Mouse (Mus musculus) embryonic facial prominence, embryonic 14.5 days (tissue): Measurements from ENCODE around the gene Mcm3. TPM values are rescaled to one million over a fixed set of nuclear protein-coding genes. Genes with fewer than 3 reads are reported as not detected.

Source experiments
- ATAC-seq: fragments of 200-750 bp; cut with Nextera tagmentation; 2 replicates; pipeline ENCODE4 v1.8.0; 2017; ENCODE audit warnings: low read depth, moderate number of reproducible peaks, moderate TSS enrichment
- DNase-seq: peaks from one replicate; pipeline ENCODE4 v3.0.0-alpha.2; 2015; ENCODE audit warnings: low spot score
- H3K27ac ChIP-seq: fragments of 300-500 bp; sonication (generic); replicated peaks from 2 replicates; pipeline ENCODE4 v1.5.1; 2014; ENCODE audit warnings: low read depth, mild to moderate bottlenecking, low read length, moderate library complexity
- H3K27me3 ChIP-seq: fragments of 300-500 bp; sonication (generic); replicated peaks from 2 replicates; pipeline ENCODE4 v1.6.1; 2014; ENCODE audit warnings: low read length; ENCODE audit not compliant: control insufficient read depth, insufficient read depth
- H3K36me3 ChIP-seq: fragments of 300-500 bp; sonication (generic); 2 replicates; pipeline ENCODE4 v1.6.1; 2014; ENCODE audit warnings: low read length, mixed read lengths; ENCODE audit not compliant: control insufficient read depth, insufficient read depth
- H3K4me1 ChIP-seq: fragments of 300-500 bp; sonication (generic); 2 replicates; pipeline ENCODE4 v1.6.1; 2014; ENCODE audit warnings: antibody characterized with exemption, low read length; ENCODE audit not compliant: control insufficient read depth, insufficient read depth
- H3K4me2 ChIP-seq: fragments of 300-500 bp; sonication (generic); 2 replicates; pipeline ENCODE4 v1.6.1; 2014; ENCODE audit warnings: low read depth, mild to moderate bottlenecking, low read length, moderate library complexity, mixed read lengths
- H3K4me3 ChIP-seq: fragments of 300-500 bp; sonication (generic); 2 replicates; pipeline ENCODE4 v1.5.1; 2014; ENCODE audit warnings: low read depth, mild to moderate bottlenecking, low read length
- H3K9ac ChIP-seq: fragments of 300-500 bp; sonication (generic); 2 replicates; pipeline ENCODE4 v1.6.1; 2014; ENCODE audit warnings: low read depth, mild to moderate bottlenecking, low read length, moderate library complexity, mixed read lengths
- H3K9me3 ChIP-seq: fragments of 300-500 bp; sonication (generic); 2 replicates; pipeline ENCODE4 v1.6.1; 2016; ENCODE audit warnings: low read length; ENCODE audit not compliant: control insufficient read depth
- WGBS: fragments of 180-500 bp; shearing (Covaris S2); extraction: QIAGEN DNeasy Blood & Tissue Kit; methylation state at CpG from one replicate; pipeline ENCODE4 v1.1.7; 2014; 5-methylcytosine and 5-hydroxymethylcytosine counted together
- polyA plus RNA-seq: library from polyadenylated mRNA; unstranded; fragments of >200 nt; fragmentation: Nextera tagmentation; extraction: Ambion mirVana; gene quantifications from 2 replicates; pipeline ENCODE4 v1.2.1, GENCODE M21; 2014

The Mcm3 gene
- polyA plus RNA-seq, 1 experiment from 2014 or later: 114 TPM

GRCm38 (mm10) chr1:20759799-20760198 is 60.3 kb downstream of the Mcm3 start:
- ATAC-seq (no peak), DNase-seq (no peak)
- Histone ChIP-seq H3K4me3 (no peak overlapping the region), H3K4me2 (no peak overlapping the region), H3K9ac (no peak overlapping the region), H3K36me3 (no peaks in the 10 kb centered on the region), H3K27ac (no peak overlapping the region), H3K9me3 (no peaks in the 10 kb centered on the region), H3K4me1 (no peaks in the 10 kb centered on the region), H3K27me3 (no peaks in the 10 kb centered on the region)
- 82% methylated on average over 10 of the region's 10 CpGs for WGBS

GRCm38 (mm10) chr1:20757586-20757985 is 62.5 kb downstream of the Mcm3 start:
- ATAC-seq: no peak
- Histone ChIP-seq H3K4me3 (no peak overlapping the region), H3K9ac (no peak overlapping the region)

GRCm38 (mm10) chr1:20754439-20754838 is 65.7 kb downstream of the Mcm3 start:
- H3K4me2 ChIP-seq: no peak overlapping the region
- DNase-seq: no peak

More at GRCm38 (mm10) chr1:20757586-20757985, 62.5 kb downstream of the Mcm3 start:
- DNase-seq: no peak
- no peaks in the 10 kb centered on the region for H3K4me1 ChIP-seq
- 83% methylated on average over 3 of the region's 3 CpGs for WGBS
- H3K27me3 ChIP-seq: no peaks in the 10 kb centered on the region
- H3K27ac ChIP-seq: no peak overlapping the region
- H3K4me2 ChIP-seq: no peak overlapping the region
- H3K36me3 ChIP-seq: no peaks in the 10 kb centered on the region
- no peaks in the 10 kb centered on the region for H3K9me3 ChIP-seq

More at GRCm38 (mm10) chr1:20754439-20754838, 65.7 kb downstream of the Mcm3 start:
- 78% methylated on average over 10 of the region's 10 CpGs for WGBS
- no peaks in the 10 kb centered on the region for H3K36me3 ChIP-seq
- H3K27ac ChIP-seq: no peak overlapping the region
- no peak for ATAC-seq
- H3K4me1 ChIP-seq: no peaks in the 10 kb centered on the region
- H3K4me3 ChIP-seq: no peak overlapping the region
- no peaks in the 10 kb centered on the region for H3K27me3 ChIP-seq
- no peak overlapping the region for H3K9ac ChIP-seq
- no peaks in the 10 kb centered on the region for H3K9me3 ChIP-seq

Other genes with a start within 250 kb of the Mcm3 start
- gene Pkhd1, start 202.2 kb downstream of the Mcm3 start, polyA plus RNA-seq: 0.20 and 0.38 TPM in 2 replicates
- not detected in 2 replicates for gene Il17a, start 89.4 kb downstream of the Mcm3 start, polyA plus RNA-seq
- gene Il17f, start 29.7 kb downstream of the Mcm3 start, polyA plus RNA-seq: not detected in 2 replicates
- gene Paqr8, start 70.3 kb upstream of the Mcm3 start, polyA plus RNA-seq: 6.1 and 7.2 TPM in 2 replicates
- 5.7 and 10.6 TPM in 2 replicates for gene Efhc1, start 131.3 kb upstream of the Mcm3 start, polyA plus RNA-seq